Mouse (Mus musculus): ENCODE measurements at regions not wholly inside any gene's neighbourhood (a gene's known extent, or its start where the extent isn't known, plus 50 kb on each side); places are given as distances from the start of the nearest gene placed in this dataset.

GRCm38 (mm10) chr1:163141471-163141870, 56.0 kb upstream of the Mroh9 start:
- no peak for ATAC-seq
- 84% methylated on average over 1 of the region's 1 CpGs for WGBS
- H3K27me3 ChIP-seq (replicated peaks; ENCODE audit: control insufficient read depth, insufficient read depth, low read length), result no peaks in the 10 kb centered on the region

GRCm38 (mm10) chr1:163138179-163138578, 52.7 kb upstream of the Mroh9 start:
- Histone ChIP-seq H3K27me3 (replicated peaks; ENCODE audit: control insufficient read depth, insufficient read depth, low read length) (no peaks in the 10 kb centered on the region), H3K4me1 (ENCODE audit: control insufficient read depth, insufficient read depth, low read depth, low read length) (no peaks in the 10 kb centered on the region), H3K27ac (ENCODE audit: low read depth, low read length) (no peak overlapping the region), H3K4me3 (ENCODE audit: low read length) (no peak overlapping the region), H3K9ac (ENCODE audit: low read depth, low read length) (no peak overlapping the region), H3K9me3 (ENCODE audit: control insufficient read depth, low read length) (no peaks in the 10 kb centered on the region), H3K36me3 (ENCODE audit: control insufficient read depth, insufficient read depth, low read length) (no peaks in the 10 kb centered on the region), H3K4me2 (ENCODE audit: low read length) (no peak overlapping the region)
- 73% methylated on average over 1 of the region's 1 CpGs for WGBS
- ATAC-seq, result no peak

More at GRCm38 (mm10) chr1:163141471-163141870, 56.0 kb upstream of the Mroh9 start:
- H3K36me3 ChIP-seq (ENCODE audit: control insufficient read depth, insufficient read depth, low read length), result no peaks in the 10 kb centered on the region
- H3K4me1 ChIP-seq (ENCODE audit: control insufficient read depth, insufficient read depth, low read depth, low read length), result no peaks in the 10 kb centered on the region
- no peak overlapping the region for H3K9ac ChIP-seq (ENCODE audit: low read depth, low read length)
- H3K27ac ChIP-seq (ENCODE audit: low read depth, low read length), result no peak overlapping the region
- H3K9me3 ChIP-seq (ENCODE audit: control insufficient read depth, low read length), result no peaks in the 10 kb centered on the region
- no peak overlapping the region for H3K4me3 ChIP-seq (ENCODE audit: low read length)
- H3K4me2 ChIP-seq (ENCODE audit: low read length), result no peak overlapping the region
